Mouse (Mus musculus): ENCODE measurements around the gene Slc4a4. TPM values are rescaled to one million over a fixed set of nuclear protein-coding genes. Genes with fewer than 3 reads are reported as not detected.
A peak's percentile ranks its signal among the peaks of the same experiment; 100 is the strongest.
"Not testable (repeated sequence)": the region's sequence is repeated elsewhere in the genome, so short reads cannot be mapped to it uniquely, and the experiment has no call there.

Slc4a4 gene
- total RNA-seq, 2 experiments from 2014 or later: 154 to 161 TPM

- DNase-seq (ENCODE audit: low spot score in 2 of 2): peak in 1 of 2 experiments; percentile 33
- peak overlapping the region; percentile 75 for H3K27ac ChIP-seq
- no peak for TF ChIP-seq CTCF (conservative IDR thresholded peaks at IDR 0.05)
- no peak overlapping the region for H3K4me3 ChIP-seq
Observed at GRCm38 (mm10) chr5:88975694-88976093, 89.1 kb downstream of the Slc4a4 start.

DNA sequence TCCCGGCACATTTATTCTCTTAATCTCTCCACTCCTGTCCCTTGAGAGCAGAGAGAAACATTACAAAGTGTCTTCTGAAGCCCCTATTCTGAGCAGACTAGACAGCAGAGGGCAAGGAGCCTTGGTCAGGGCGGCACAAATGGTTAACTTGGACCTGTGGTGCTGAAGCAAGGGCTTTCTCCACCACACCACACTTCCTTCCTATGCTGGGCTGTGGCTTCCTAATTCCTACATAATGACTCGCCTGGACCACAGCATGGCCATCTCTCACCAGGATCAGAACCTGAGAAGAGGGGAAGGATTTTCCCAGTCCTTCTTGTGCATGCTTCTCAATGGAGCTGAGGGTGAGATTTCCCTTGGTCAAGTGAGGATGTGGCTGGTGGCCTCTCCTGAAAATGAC, 89.8 kb downstream of the Slc4a4 start:
- DNase-seq (ENCODE audit: low spot score in 2 of 2): no peak
- H3K27ac ChIP-seq: peak overlapping the region; percentile 75
- H3K4me3 ChIP-seq: no peak overlapping the region
- TF ChIP-seq CTCF (conservative IDR thresholded peaks at IDR 0.05): no peak

GRCm38 (mm10) chr5:88980740-88981139, 94.1 kb downstream of the Slc4a4 start:
- no peak for TF ChIP-seq CTCF (conservative IDR thresholded peaks at IDR 0.05)
- H3K27ac ChIP-seq: peak overlapping the region; percentile 72
- no peak for DNase-seq (ENCODE audit: low spot score in 2 of 2)
- H3K4me3 ChIP-seq: no peak overlapping the region

GRCm38 (mm10) chr5:88981243-88982014, 94.8 kb downstream of the Slc4a4 start:
- H3K27ac ChIP-seq: peak overlapping the region; percentile 72
- H3K4me3 ChIP-seq: no peak overlapping the region
- no peak for TF ChIP-seq CTCF (conservative IDR thresholded peaks at IDR 0.05)
- no peak for DNase-seq (ENCODE audit: low spot score in 2 of 2)

DNA sequence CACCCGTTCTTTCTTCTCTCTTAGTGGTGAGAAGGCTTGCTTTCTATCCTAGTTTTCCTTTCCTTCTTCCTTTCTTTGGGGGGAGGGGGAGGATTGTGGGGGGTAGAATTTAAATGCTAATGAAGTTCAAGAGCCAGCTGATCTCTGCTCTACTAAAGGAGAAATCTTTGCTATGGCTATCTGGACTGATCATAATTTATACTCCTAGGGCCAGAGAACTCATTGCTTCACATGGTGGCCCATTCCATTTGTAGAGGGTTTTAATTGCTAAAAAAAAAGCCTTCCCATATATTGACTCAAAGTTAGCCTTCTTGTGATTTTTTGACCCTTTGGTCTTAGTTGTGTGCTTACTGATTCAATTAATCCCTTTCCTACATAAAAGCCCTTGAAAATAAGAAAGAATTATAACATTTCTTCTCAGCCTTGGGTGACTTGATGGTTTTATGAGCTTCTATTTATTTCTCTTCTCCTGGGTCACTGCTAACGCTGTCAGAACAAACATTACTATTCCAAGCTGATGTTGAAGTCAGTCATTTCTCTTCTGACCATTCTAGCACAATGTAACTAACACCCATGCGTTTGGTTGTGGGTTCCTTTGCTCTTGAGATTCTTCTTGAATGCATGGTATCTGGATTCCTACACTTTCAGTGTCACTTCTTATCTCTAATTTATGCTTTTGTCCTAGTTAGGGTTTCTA, 95.6 kb downstream of the Slc4a4 start:
- no peak for TF ChIP-seq CTCF (conservative IDR thresholded peaks at IDR 0.05)
- H3K4me3 ChIP-seq: no peak overlapping the region
- DNase-seq (ENCODE audit: low spot score in 2 of 2): no peak
- H3K27ac ChIP-seq: peak overlapping the region; percentile 72

DNA sequence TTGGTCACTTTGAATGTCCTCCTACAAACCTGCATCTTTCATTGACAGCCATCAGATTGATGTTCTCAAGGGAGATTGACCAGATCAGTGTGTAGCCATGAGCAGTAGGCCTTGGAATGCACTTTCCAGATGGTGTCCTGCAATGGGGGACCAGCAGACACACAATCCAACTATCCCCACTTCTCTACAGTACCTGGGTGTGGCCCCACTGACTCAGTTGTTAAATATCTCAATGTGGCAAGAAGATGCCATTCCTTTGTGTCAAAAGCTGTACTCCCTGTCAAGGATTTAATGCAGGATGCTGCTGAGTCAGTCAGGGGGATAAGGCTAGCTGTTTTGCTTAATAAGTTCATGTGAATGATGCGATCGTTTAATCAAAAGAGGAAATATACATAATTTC, 96.6 kb downstream of the Slc4a4 start:
- H3K4me3 ChIP-seq: no peak overlapping the region

GRCm38 (mm10) chr5:88983652-88984051, 97.0 kb downstream of the Slc4a4 start:
- Histone ChIP-seq H3K4me3 (no peak overlapping the region), H3K27ac (no peak overlapping the region)
- TF ChIP-seq CTCF (conservative IDR thresholded peaks at IDR 0.05): no peak
- DNase-seq (ENCODE audit: low spot score in 2 of 2): peak in 1 of 2 experiments; percentile 2

More for the DNA sequence above, 96.6 kb downstream of the Slc4a4 start:
- 0 out of 2 replicates have a peak overlapping the region, but pooled peaks have one; percentile 72 for H3K27ac ChIP-seq
- TF ChIP-seq CTCF (conservative IDR thresholded peaks at IDR 0.05): no peak
- peak in 1 of 2 experiments; percentile 1 for DNase-seq (ENCODE audit: low spot score in 2 of 2)

GRCm38 (mm10) chr5:88989018-88989417, 102.4 kb downstream of the Slc4a4 start:
- no peak for TF ChIP-seq CTCF (conservative IDR thresholded peaks at IDR 0.05)
- Histone ChIP-seq H3K27ac (peak overlapping the region; percentile 43; the same call in 1 of the 2 replicates), H3K4me3 (no peak overlapping the region)
- DNase-seq (ENCODE audit: low spot score in 2 of 2): no peak

DNA sequence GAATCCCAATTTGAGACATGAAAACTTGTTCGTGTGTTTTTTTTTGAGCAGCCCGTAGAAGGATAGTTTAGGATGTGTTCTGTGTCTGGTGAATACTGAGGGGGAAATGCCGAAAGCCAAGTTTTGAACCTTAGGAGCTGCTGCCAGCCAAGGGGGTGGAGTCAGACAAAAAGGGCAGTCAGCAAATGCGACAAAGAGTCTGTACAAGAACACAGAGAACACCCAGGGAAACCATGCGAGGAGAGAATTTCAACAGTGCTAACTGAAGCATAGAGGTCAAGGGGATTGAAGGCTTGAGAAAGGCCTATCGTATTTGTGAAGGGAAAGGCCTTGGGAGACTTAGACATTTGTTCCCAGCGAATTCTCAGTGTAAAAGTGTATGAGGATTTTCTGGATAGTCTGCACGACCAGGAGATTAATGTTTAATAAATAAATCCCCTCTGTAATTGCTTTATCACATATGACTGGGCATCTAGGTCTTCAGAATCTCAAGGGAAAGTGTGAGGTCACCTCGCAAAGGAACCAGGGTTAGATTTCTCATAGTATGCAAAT, 103.7 kb downstream of the Slc4a4 start:
- TF ChIP-seq CTCF (conservative IDR thresholded peaks at IDR 0.05): no peak
- no peak overlapping the region for H3K4me3 ChIP-seq
- DNase-seq (ENCODE audit: low spot score in 2 of 2): peak in 1 of 2 experiments; percentile 69
- H3K27ac ChIP-seq: peak overlapping the region; percentile 61

DNA sequence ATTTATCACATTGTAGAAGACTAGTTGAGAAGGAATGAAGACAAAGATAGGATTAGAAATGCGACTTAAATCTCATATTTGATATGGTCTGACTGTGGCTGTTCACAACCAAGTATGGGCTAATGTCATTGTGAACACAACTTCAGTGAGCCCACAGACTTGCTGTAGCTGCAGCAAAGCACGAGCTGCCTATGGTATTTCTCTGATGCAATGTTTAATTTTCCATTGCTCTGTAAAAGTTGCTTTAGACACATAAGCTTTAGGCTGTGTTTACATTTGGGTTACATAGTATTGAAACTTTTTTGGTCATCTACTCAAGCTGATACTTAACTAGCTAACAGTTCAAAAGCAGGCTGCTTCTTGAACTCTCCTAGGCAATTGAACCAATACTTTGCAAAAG, 104.7 kb downstream of the Slc4a4 start:
- H3K4me3 ChIP-seq; DNase-seq (ENCODE audit: low spot score in 2 of 2): not testable (repeated sequence)
- H3K27ac ChIP-seq: peak overlapping the region; percentile 61

DNA sequence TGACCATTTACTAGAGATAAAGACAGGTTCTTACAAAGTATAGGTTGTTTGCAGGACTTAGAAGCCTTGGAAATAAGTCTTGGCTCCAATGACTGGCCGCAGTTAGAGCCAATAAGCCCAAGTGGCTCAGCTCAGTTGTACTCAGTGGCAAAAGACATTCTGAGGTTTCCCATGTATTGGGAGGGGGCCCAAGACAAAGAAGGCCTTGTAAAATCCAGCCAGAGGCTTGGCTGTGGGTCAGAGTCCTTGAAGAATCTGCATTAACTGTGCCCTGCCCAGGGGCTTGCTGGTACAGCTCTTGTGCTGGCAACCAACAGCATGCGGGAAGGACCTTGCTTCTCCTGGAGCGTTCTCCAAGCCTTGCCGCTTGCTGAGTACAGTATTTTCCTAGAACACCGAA, 107.9 kb downstream of the Slc4a4 start:
- DNase-seq (ENCODE audit: low spot score in 2 of 2): peak; percentile 41 to 71

DNA sequence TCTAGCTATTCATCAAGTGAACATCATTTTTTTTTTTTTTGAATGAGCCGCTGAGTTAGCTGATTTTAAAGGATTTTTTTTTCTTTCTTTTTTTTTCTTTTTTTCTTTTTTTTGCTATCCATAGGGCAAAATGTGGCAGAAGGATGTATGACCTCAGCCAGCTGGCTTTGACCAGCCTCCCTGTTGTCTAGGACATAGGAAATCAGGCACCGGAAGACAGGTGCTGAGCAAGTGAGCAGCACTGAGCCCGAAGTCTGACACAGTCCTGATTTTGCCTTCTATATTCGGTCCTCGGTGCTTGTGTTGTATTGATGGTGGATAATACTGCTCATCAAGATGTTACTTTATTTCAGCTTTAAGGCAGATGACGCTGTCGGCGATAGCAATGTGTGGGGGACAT, 109.6 kb downstream of the Slc4a4 start:
- Histone ChIP-seq H3K4me3 (no peak overlapping the region), H3K27ac (peak overlapping the region; percentile 80)
- no peak for TF ChIP-seq CTCF (conservative IDR thresholded peaks at IDR 0.05)
- DNase-seq (ENCODE audit: low spot score in 2 of 2): no peak

More for the DNA sequence above, 107.9 kb downstream of the Slc4a4 start:
- TF ChIP-seq CTCF (conservative IDR thresholded peaks at IDR 0.05): no peak
- peak overlapping the region; percentile 80 for H3K27ac ChIP-seq
- no peak overlapping the region for H3K4me3 ChIP-seq

- H3K4me3 ChIP-seq: no peak overlapping the region
- peak overlapping the region; percentile 80; the same call in 1 of the 2 replicates for H3K27ac ChIP-seq
- no peak for DNase-seq (ENCODE audit: low spot score in 2 of 2)
- TF ChIP-seq CTCF (conservative IDR thresholded peaks at IDR 0.05): no peak
Observed at GRCm38 (mm10) chr5:88997277-88997676, 110.7 kb downstream of the Slc4a4 start.
